Mouse (Mus musculus) olfactory bulb, adult 2 months (tissue): ENCODE data around the gene Dnah2. TPM values are rescaled to one million over a fixed set of nuclear protein-coding genes. Genes with fewer than 3 reads are reported as not detected.

ENCODE experiments used
- H3K27ac ChIP-seq: fragments of 200-500 bp; 2 replicates; pipeline ENCODE4 v1.5.1; 2012; ENCODE audit warnings: low read depth, low read length; ENCODE audit not compliant: insufficient read depth
- H3K4me1 ChIP-seq: fragments of 200-500 bp; 2 replicates; pipeline ENCODE4 v1.6.1; 2012; ENCODE audit warnings: low read length; ENCODE audit not compliant: control insufficient read depth, insufficient read depth
- H3K4me3 ChIP-seq: fragments of 200-500 bp; 2 replicates; pipeline ENCODE4 v1.5.1; 2012; ENCODE audit warnings: mild to moderate bottlenecking, low read depth, low read length, moderate library complexity; ENCODE audit not compliant: insufficient read depth
- CTCF ChIP-seq: fragments of 200-500 bp; IDR thresholded peaks from 2 replicates; pipeline ENCODE4 v1.5.1; 2012; ENCODE audit warnings: low read depth, mild to moderate bottlenecking, low read length, moderate library complexity; ENCODE audit not compliant: insufficient read depth
- POLR2A ChIP-seq: fragments of 200-500 bp; IDR thresholded peaks from 2 replicates; pipeline ENCODE4 v1.6.1; 2012; ENCODE audit warnings: mild to moderate bottlenecking, low read depth, low read length, moderate library complexity; ENCODE audit not compliant: insufficient read depth
- WGBS: fragments of 180-500 bp; shearing (Covaris S2); methylation state at CpG from one replicate; pipeline ENCODE4 v1.1.7; 2018; 5-methylcytosine and 5-hydroxymethylcytosine counted together
- polyA plus RNA-seq: library from polyadenylated mRNA; stranded (reverse); fragments of >200 nt; gene quantifications from 2 replicates; pipeline ENCODE4 v1.2.4, GENCODE M21; 2012; ENCODE audit warnings: low replicate concordance; ENCODE audit not compliant: missing spikeins, insufficient read depth, insufficient read length

Dnah2 gene
- not detected in 2 replicates for polyA plus RNA-seq

- TF ChIP-seq CTCF (no peak), POLR2A (no peak)
- Histone ChIP-seq H3K4me3 (no peak within 1 kb of the TSS), H3K27ac (no peak within 1 kb of the TSS), H3K4me1 (peaks cover 47% of the 10 kb centered on the region)
- 49% methylated on average over 12 of the region's 12 CpGs for WGBS
Observed at GRCm38 (mm10) chr11:69549060-69549656, at the start of gene Dnah2. Gene Dnah2 (minus strand): TSS chr11:69549110.

- WGBS, result 99% methylated on average over 6 of the region's 6 CpGs
- no peak for TF ChIP-seq CTCF
- peaks cover 6% of the 10 kb centered on the region; the same call in 1 of the 2 replicates for H3K4me1 ChIP-seq
Observed at GRCm38 (mm10) chr11:69594853-69595252, 45.9 kb upstream of the Dnah2 start.

GRCm38 (mm10) chr11:69592799-69593198 is 43.9 kb upstream of the Dnah2 start:
- TF ChIP-seq POLR2A (no peak), CTCF (no peak)
- Histone ChIP-seq H3K4me3 (no peak overlapping the region), H3K4me1 (no peaks in the 10 kb centered on the region), H3K27ac (no peak overlapping the region)
- WGBS, result 65% methylated on average over 4 of the region's 4 CpGs

More at GRCm38 (mm10) chr11:69594853-69595252, 45.9 kb upstream of the Dnah2 start:
- no peak overlapping the region for H3K4me3 ChIP-seq
- H3K27ac ChIP-seq, result no peak overlapping the region

- no peak overlapping the region for H3K4me3 ChIP-seq
Observed at GRCm38 (mm10) chr11:69591899-69592637, 43.2 kb upstream of the Dnah2 start.

GRCm38 (mm10) chr11:69591424-69591823 is 42.5 kb upstream of the Dnah2 start:
- 90% methylated on average over 3 of the region's 3 CpGs for WGBS
- TF ChIP-seq CTCF (no peak), POLR2A (no peak)
- H3K4me3 ChIP-seq, result no peak overlapping the region
- H3K4me1 ChIP-seq, result no peaks in the 10 kb centered on the region
- H3K27ac ChIP-seq, result no peak overlapping the region; the same call in 1 of the 2 replicates

More at GRCm38 (mm10) chr11:69591899-69592637, 43.2 kb upstream of the Dnah2 start:
- WGBS, result 25% methylated on average over 7 of the region's 7 CpGs
- 0 out of 2 replicates have a peak overlapping the region, but pooled peaks have one; percentile 24 for H3K27ac ChIP-seq
- H3K4me1 ChIP-seq, result no peaks in the 10 kb centered on the region
- TF ChIP-seq CTCF, result no peak

- WGBS, result 92% methylated on average over 8 of the region's 8 CpGs
- TF ChIP-seq CTCF (no peak), POLR2A (no peak)
- no peak overlapping the region for H3K27ac ChIP-seq
- H3K4me3 ChIP-seq, result no peak overlapping the region
- H3K4me1 ChIP-seq, result no peaks in the 10 kb centered on the region
Observed at GRCm38 (mm10) chr11:69590622-69591021, 41.7 kb upstream of the Dnah2 start.

GRCm38 (mm10) chr11:69589207-69589834 is 40.4 kb upstream of the Dnah2 start:
- TF ChIP-seq POLR2A, result no peak
- no peak for TF ChIP-seq CTCF
- no peak overlapping the region for H3K27ac ChIP-seq
- no peaks in the 10 kb centered on the region for H3K4me1 ChIP-seq
- 92% methylated on average over 22 of the region's 22 CpGs for WGBS
- H3K4me3 ChIP-seq, result no peak overlapping the region

- WGBS, result 82% methylated on average over 7 of the region's 7 CpGs
- no peak for TF ChIP-seq CTCF
- TF ChIP-seq POLR2A, result no peak
- Histone ChIP-seq H3K4me3 (no peak overlapping the region), H3K27ac (no peak overlapping the region), H3K4me1 (no peaks in the 10 kb centered on the region)
Observed at GRCm38 (mm10) chr11:69585718-69586325, 36.9 kb upstream of the Dnah2 start.
